Mouse (Mus musculus) c-Kit-positive CD71-negative TER-119-negative erythroid progenitor cells, embryonic 14.5 days (primary cell): Measurements from ENCODE around the gene Dock4.
"Not testable (repeated sequence)": the region's sequence is repeated elsewhere in the genome, so short reads cannot be mapped to it uniquely, and the experiment has no call there.

Source experiments
- DNase-seq: peaks from one replicate; pipeline ENCODE4 v3.0.0-alpha.2; 2013; ENCODE audit warnings: low read depth

Dock4 gene

GRCm38 (mm10) chr12:40824251-40824650, 378.5 kb downstream of the Dock4 start:
- no peak for DNase-seq

GRCm38 (mm10) chr12:40825935-40826460, 380.2 kb downstream of the Dock4 start:
- DNase-seq, result no peak

- no peak for DNase-seq
Measured at GRCm38 (mm10) chr12:40826491-40826890, 380.7 kb downstream of the Dock4 start.

DNA sequence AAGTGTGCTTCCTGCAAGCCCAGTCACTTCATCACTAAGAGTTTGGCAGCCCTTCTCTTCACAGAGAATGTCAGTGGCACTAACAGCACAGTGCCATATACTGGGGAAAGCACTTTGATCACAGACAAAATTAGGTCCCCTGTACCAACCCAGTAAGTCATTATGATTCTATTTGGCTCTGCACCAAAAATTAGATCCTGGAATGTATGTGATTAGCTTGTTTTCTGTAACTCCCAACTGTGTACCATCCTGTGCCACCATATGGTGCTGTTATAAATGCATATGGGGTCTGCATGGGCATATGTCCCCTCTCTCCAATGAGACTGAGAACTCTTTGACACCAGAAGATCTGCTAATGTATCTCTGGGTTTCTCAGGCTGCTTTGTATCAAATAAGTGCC, 382.3 kb downstream of the Dock4 start:
- no peak for DNase-seq

DNA sequence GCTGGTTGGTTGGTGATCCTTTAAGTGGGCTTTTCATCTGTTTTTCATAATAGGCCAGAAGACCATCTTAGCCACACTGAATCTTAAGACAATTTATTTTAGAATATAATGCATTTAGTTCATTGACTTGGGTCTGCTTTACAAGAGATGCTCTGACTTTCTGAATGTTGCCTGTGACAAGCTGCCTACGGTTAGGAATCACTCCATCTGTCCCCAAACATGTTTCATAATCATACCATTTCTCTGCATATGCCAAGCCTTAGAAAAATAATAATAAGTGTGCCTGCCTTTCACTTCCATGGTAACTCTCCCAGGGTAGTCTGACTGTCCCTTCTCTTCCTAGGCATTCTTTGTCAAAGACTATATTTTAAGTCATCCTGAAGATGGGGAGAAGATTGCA, 383.5 kb downstream of the Dock4 start:
- no peak for DNase-seq

GRCm38 (mm10) chr12:40832157-40832556, 386.4 kb downstream of the Dock4 start:
- peak; percentile 14 for DNase-seq

DNA sequence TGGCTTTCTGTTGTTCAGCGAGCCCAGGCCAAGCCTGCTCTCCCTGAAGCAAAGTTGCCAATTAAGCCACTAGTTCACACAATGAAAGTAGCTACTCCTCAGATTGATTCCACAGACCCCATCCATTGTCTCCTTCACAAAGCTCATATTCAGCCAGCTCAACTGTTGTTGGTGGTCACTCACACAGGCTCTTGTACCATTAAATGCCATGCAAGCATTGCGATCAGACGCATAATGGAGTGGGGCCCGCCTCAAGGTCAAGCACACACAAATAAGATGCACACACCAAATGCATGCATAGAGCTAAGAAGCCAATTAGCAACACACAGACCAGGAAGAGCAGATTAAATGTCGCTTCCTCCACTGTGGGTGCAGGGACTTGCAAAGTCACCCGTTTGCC, 391.2 kb downstream of the Dock4 start:
- DNase-seq, result no peak

- DNase-seq, result peak; percentile 17
Measured at GRCm38 (mm10) chr12:40837597-40838337, 392.0 kb downstream of the Dock4 start.

DNA sequence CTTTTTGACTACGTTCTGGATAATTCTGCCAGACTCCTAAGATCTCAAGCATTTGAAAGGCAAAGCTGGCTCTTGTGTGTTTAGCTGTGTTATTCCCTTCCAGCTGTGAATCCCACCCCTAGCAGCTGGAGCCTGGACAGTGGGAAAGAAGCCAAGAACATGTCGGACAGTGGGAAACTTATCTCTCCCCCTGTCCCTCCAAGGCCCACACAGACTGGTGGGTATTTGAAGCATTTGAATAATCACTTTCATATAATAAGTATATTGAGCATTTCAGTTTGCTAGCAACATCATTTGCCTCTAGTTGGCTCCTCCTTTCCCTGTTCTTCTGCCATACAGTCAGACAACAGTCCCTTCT, 392.6 kb downstream of the Dock4 start:
- DNase-seq, result no peak

GRCm38 (mm10) chr12:40838940-40839339, 393.2 kb downstream of the Dock4 start:
- DNase-seq, result no peak

DNA sequence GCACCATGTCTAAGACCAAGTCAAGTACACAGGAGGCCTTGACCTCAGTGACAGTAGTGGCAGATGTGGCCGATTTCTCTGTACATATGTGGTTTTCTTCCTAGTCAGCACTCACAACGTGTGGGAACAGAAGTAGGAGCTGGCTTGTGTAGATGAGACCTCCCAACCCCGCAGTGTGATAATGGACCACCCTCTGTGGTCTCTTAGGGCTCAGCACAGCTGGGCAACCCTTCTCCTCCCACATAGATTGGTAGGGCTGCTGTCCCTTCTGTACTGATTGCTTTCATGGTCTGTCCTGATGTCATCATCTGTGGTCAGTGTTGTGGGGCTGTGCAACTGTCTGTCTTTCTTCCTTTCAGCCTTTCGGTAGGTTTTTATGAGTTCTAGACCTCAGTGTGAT, 394.1 kb downstream of the Dock4 start:
- DNase-seq, result no peak

- no peak for DNase-seq
Measured at GRCm38 (mm10) chr12:40842251-40842988, 396.7 kb downstream of the Dock4 start.

- DNase-seq, result no peak
Measured at GRCm38 (mm10) chr12:40842991-40843390, 397.2 kb downstream of the Dock4 start.

GRCm38 (mm10) chr12:40843474-40844080, 397.8 kb downstream of the Dock4 start:
- DNase-seq, result no peak

GRCm38 (mm10) chr12:40844324-40844723, 398.6 kb downstream of the Dock4 start:
- no peak for DNase-seq

DNA sequence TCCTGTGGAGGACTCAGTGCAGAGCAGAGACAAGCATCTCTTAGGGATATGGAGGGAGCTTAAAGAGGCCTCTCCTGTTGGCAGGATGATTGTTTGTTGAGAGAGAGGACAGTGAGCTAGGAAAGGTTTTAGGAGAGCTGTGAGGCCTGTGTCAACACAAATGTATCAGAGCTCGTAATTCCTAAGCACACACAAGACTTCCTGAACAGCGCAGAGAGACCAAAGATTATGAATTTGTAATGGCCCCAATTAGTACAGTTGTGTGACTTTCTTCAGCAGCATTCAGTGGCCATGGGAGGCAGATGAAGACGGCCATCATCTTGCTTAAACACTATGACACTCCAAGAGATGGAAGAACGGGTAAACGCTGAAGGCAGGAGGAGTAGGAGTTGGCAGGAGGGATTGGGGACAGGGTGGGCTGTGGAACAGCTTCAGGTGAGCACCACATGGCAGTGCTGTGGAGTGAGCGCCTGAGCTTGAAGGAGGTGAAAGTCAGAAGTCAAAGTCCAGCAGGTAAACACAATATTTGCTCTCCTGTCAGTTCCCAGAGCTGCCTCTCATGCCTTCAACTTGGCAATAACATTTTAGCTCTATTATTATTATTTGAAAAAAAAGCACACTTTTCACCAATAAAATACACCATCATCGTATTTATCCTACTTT, 409.1 kb downstream of the Dock4 start:
- DNase-seq, result no peak

- DNase-seq, result no peak
Measured at GRCm38 (mm10) chr12:40857466-40857865, 411.7 kb downstream of the Dock4 start.

DNA sequence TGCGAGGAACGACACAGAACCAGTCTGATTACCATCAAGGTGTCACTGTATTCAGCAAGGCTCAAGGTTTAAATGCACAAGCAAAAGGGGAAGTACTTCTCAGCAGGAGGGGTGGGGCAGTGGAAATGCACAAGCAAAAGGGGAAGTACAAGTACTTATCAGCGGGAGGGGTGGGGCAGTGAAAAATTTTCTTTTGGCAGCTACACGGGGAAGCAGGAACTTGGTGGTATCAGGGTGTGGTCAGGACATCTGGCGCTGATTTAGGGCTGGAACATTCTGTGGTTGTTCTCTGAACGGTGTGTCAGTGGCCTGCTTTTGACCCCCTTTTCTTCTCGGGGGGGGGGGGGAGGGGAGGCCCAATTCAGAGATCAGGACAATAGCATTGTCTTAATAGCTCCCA, 413.0 kb downstream of the Dock4 start:
- not testable (repeated sequence) for DNase-seq

GRCm38 (mm10) chr12:40870387-40870786, 424.6 kb downstream of the Dock4 start:
- DNase-seq, result no peak

DNA sequence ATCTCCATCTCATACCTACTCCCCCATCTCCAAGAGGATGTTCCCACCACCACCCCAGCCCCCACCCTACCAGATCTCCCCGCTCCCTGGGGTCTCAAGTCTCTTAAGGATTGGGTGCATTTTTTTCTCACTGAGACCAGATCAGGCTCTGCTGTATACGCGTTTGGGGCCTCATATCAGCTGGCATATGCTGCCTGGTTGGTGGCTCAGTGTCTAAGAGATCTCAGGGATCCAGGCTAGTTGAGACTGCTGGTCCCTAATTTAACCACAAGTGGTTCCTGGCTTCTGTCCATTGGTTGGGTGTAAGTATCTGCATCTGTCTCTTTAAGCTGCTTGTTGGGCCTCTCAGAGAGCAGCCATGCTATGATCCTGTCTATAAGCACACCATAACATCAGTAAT, 427.0 kb downstream of the Dock4 start:
- DNase-seq, result no peak

- not testable (repeated sequence) for DNase-seq
Measured at GRCm38 (mm10) chr12:40873267-40873666, 427.5 kb downstream of the Dock4 start.

- DNase-seq, result no peak
Measured at GRCm38 (mm10) chr12:40884976-40885375, 439.2 kb downstream of the Dock4 start.
